Mouse (Mus musculus) layer of hippocampus, postnatal 14 days (tissue): ENCODE results near the gene Nucks1. TPM values are rescaled to one million over a fixed set of nuclear protein-coding genes. Genes with fewer than 3 reads are reported as not detected.
A peak's percentile ranks its signal among the peaks of the same experiment; 100 is the strongest.
"Not testable (repeated sequence)": the region's sequence is repeated elsewhere in the genome, so short reads cannot be mapped to it uniquely, and the experiment has no call there.

Source experiments
- DNase-seq, 2 experiments: peaks; one replicate each; pipeline ENCODE4 v3.0.0; 2021 to 2022; ENCODE audit warnings: low spot score in 2 of 2, mixed read lengths in 1 of 2
- long read RNA-seq, 2 experiments: library from polyadenylated mRNA; stranded (forward); transcript quantifications; one replicate each; pipeline ENCODE4 v2.0.0; 2021
- total RNA-seq, 2 experiments: library from RNA; stranded (reverse); gene quantifications; 2 replicates each; pipeline ENCODE4 v1.2.3; 2021

The Nucks1 gene
- total RNA-seq: 100 to 1,000 TPM; 154 to 165 TPM
- long read RNA-seq, experiment 1, full-length matches to known transcripts: 21 of 25 reads
- long read RNA-seq, experiment 1, partial matches to known transcripts: 0 of 25 reads
- long read RNA-seq, experiment 1, other reads (novel, unspliced or antisense): 4 of 25 reads
- long read RNA-seq, experiment 2, full-length matches to known transcripts: 20 of 26 reads
- long read RNA-seq, experiment 2, partial matches to known transcripts: 0 of 26 reads
- long read RNA-seq, experiment 2, other reads (novel, unspliced or antisense): 6 of 26 reads

DNA sequence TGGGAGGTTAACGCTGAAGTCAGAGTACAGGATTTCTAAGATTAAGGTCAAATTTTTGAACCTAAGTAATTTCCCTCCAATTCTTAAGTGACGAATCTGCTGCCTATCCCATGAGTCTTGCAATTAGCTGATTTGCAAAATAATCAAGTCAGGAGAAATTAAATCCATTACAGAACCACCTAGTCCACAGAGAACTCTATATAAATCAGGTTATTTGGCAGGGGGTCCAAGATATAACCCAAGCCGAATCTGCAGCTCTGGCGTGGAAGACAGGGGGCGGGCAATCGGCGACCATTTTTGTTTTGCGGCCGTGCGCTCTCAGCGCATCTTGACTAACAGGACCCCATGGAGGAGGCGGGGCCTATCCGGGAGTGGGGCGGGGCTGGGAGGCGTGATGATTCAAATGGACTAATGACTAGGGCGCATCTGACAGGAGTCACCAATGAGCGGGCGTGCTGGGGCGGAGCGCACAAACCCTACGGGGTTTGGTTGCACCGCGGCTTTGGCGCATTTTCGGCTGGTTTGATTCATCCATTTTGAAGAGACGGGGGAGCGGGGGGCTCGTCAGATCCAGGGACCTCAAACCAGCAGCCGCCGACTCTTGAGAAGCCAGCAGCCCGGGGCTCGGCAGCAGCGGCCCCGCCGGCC, at the start of gene Nucks1:
Nucks1 (plus strand) TSS at position 534 of the 648 bp plus-strand sequence.
- DNase-seq: peak; percentile 98 to 99

DNA sequence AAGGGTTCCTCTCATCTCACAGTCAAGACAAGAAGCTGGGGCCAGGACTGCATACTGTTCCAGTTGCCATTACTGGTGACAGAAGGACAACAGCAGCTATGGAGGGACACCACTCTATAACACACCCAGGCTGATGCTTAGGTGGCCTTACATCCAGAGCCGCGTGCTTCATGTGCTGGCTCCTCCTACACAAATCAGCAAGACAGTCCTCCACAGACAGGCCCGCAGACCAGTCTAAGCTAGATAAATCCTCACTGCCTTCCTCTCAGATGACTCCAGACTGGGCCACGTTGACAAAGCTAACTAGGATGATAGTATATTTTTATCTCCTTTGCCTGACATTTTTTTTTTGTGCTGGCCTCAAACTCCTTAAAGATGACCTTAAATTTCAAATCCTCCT, 48.5 kb upstream of the Nucks1 start:
- no peak for DNase-seq

DNA sequence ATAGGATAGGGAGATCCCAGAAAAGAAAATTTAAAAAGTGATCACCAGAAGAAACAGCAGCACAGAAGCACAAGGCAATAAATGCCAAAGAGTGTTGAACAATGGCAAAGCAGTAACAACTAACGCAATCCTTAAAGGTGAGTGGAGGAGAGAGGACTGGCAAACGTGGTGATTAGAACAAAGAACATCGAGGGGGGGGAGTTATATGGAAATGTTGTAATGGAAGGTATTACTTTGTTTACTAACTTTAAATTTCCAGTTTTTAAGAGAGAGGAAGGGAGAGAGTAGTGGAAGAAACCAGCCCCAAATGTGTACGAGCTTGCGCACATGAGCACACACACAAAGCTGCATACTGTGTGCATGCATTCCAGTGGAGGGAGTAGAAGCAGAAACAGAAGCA, 44.7 kb upstream of the Nucks1 start:
- no peak for DNase-seq

DNA sequence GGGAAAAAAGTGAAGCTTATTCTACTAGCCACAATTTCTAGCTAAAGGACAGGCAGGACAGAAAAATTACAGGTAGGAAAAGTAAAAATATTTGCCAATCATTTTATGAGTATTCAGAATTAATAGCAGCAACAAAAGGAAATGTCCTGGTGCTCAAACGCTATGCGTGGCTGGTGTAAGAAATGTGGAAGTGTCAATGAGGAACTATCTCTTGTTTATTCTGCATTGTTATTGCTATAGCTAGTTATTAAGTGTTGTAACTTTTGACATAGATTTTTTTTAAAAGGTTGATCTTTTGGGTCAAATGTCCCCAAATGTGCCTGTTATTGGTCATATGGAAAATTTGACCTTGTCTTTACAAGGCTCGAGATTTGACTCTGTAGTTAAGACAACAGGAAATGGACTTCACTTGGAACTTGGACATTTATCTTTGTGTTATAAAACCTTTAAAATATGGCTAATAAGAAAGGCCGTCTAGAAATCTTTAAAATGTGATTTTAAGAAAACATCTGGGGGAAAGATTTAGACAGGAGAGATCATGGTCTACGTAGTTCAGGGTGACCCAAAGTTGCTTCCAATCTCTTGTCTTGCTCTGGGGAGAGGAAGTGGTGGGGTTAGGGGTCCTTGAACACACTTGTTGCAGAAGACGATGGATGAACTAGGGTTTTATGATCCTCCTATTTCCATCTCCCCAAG, 43.9 kb upstream of the Nucks1 start:
- DNase-seq: no peak

DNA sequence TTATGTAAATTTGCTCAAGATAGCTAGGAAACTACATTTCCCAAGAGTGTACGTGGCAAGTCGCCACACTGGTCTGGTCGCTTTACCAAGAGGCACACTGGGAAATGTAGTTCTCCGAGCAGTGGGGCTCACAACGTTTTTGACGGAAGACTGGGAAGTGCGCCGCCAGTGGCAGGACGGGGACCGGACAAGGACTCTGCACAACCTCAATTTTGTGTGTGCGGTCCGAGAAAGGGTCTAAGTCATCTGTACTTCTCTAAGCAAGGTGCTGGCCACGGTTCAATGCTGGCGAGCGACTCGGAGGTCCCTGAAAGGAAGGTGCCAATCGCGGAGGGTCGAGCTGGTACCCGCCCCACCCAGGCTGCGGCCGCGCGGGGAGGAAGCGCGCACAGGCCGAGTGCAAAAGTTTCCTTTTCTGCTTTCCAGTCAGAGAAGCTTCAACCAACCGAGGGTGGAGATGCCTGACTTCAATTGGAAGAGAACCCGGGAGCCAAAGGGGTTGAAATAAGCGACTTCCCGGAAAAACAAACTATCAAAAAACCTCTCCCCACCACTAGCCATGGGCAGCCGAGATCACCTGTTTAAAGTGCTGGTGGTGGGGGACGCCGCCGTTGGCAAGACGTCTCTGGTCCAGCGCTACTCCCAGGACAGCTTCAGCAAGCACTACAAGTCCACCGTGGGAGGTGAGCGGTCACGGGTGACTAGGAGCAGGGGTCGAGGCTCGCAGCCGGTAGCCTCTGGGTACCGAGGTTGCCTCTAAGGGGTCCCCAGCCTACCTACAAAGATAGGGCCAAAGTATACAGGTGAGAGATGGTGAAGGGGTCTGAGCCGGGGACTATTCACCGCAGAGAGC, 43.0 kb upstream of the Nucks1 start, which contains the start of gene Rab29:
Rab29 (plus strand) TSS at position 132 of the 853 bp plus-strand sequence.
- peak; percentile 88 to 94 for DNase-seq

DNA sequence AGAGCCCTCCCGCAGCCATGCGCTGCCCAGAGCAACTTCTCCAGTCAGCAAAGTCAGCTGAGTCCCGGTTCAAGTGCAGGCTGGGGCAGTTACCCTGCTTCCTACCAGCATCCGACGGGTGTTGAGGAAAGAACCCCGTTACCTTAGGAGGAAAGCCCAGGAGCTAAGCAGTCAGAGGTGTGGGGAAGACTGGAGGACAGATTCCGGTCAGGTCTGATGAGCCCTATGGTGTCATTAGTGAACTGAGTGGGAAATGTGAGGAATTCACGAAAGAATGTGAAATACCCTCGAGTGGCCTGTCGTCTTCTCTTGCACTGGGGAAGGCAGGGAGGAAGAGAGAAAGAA, 42.4 kb upstream of the Nucks1 start:
- no peak for DNase-seq

DNA sequence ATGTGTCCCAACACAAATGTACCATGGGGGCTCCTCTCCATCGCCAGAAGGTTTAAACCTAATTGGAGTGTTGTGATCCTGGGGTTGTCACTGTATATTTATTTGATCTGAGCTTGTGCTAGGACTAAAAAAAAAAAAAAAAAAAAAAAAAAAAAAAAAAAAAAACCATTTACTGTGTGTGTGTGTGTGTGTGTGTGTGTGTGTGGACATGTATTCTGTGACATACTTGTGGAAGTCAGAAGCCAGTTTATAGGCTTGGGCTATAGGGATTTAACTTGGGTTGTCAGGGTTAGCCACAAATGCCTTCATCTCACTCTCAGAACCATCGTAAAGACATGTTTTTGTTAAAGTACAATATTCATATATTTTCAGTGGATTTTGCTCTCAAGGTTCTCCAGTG, 40.8 kb upstream of the Nucks1 start:
- no peak for DNase-seq

DNA sequence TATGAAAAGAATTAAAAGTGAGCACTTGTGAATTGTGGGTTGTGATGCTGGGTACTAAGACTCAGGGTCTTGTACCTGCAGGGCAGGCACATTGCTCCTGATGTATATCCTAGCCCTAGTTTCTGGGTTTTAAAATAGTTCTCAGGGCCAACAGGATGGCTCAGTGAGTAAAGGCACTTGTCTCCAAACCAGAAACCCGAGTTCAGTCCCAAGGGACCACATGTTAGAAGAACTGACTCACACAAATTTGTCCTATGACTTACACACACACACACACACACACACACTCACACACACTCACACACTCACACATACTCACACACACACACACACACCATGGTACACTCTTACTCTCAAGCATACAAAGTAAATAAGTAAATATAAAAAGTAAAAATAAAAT, 37.5 kb upstream of the Nucks1 start:
- no peak for DNase-seq

DNA sequence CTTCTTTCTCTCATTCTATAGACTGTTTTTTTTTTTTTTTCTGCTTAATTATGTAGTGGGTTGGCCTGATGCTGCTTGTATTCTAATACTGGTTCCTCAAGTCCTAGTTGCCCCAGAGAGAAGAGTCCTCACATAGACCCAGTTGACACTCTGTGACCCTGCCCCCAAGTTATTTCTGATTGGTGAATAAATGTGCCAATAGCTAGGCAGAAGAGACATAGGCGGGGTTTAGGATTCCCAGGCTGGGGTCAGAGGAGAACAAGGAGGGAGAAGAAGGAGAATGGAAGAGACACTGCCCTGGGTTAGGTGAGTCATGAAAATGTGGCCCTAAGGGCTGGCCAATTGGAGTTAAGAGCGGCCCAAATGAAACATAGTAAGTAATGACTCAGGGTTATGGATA, 30.5 kb upstream of the Nucks1 start:
- DNase-seq: no peak

DNA sequence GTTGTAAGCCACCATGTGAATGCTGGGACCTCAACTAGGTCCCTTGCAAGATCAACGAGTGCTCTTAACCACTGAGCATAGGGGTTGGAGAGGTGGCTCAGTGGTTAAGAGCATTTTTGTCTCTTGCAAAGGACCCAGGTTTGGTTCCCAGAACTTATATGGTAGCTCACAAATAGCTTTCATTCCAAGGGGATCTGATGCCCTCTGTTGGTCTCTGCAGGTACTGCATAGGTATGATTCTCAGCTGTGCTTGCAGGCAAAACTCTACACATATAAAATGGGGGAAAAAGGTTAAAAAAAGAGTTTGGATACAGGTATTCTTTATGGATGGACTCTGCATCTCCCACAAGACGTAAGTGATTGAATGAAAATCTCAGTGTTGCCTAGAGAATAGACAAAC, 27.5 kb upstream of the Nucks1 start:
- no peak for DNase-seq

DNA sequence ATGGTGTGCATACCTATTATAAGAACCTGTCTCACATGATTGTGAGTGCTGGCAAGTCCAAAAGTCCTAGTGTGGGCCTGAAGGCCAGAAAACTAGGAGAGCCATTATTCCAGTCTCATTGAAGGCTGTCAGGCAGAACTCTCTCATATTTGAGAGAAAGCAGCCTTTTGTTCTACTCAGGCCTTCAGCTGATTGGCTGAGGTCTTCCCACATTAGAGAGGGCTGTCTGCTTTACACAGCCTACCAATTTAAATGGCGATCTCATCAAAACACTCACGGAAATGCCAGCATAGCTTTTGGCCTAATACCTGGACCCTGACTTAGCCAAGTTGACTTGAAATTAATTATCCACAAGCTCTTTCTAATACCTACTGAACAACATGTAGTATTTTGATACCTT, 24.2 kb upstream of the Nucks1 start:
- DNase-seq: no peak

DNA sequence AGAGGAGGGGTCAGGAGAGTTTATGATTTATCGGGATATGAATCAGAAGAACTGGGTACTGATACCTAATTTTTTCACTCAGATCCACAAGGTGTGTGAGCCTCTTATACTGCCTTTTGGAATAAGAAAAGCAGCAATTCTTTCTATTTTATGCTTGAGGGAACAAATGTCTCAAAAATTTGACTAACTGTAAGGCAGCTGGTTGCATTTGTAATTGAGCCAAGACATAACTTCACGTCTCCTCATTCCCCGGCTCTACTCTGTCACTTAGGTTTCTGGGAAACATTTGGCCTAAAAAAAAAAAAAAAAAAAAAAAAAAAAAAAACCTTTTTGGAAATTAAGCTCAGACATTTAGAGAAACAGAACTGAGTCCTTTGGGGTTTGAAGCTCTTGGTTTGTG, 23.7 kb upstream of the Nucks1 start:
- peak in 1 of 2 experiments; percentile 46 for DNase-seq

DNA sequence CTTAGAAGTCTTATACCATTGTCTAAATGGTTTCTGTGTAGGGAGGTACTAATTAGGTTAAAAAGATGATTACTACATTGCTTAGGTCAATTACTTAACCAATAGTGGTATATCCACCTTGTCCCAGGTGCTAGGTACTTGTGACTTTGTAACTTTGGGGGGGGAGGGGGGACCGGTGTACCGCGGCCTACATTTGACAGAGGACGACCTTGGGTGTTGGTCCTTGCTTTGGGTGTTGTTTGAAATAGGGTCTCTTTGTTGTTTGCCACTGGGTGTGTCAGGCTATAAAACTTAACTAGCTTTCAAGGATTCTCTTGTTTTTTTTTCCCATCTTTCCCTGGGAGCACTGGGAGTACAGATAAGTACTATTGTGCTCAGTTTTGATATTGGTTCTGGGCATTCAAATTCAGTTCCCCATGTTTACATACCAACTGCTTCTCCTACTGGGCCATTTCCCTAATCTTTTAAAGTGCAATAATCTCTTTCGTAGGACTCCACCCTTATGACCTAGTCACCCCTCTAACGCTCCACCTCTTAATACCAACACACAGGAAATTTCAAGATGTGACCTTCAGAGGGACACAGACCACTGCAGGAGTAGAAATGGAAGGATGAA, 20.2 kb upstream of the Nucks1 start:
- no peak for DNase-seq

DNA sequence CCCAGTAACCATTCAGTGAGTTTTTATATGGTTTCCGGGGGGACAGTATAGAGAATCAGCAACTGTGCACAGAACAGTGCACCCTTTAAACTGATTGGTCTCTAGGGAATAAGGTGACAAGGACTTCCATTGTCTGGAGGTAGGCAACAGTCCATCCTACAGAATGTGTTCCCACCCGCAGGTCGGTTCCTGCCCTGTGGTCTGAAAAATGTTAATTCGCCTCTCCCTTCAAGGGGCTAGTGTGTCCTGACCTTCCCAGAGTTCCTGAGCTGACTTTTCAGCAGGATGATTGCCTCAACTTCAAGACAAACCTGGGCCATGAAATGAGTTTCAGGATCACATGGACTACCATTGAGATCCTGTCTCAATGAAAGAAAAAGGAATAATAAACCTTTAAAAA, 18.9 kb upstream of the Nucks1 start:
- no peak for DNase-seq

DNA sequence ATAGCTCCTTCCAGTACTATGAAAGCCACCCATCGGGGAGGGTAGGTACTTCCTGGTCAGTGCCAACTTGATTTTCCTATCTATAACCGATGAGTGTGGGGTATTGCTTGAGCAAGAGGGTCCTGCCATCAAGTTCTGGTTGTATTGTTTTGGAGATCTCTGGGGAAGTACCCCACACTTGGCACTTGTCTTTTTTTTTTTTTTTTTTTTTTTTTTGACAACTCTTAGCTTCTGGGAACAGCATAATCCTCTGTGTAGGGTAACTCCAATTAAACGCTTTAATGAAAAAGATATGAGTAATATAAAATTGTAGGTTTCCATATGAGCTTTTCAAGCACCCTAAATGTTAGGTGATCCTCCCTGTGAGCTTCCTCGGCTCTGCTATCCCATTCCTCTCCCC, 7.7 kb upstream of the Nucks1 start:
- DNase-seq: no peak

DNA sequence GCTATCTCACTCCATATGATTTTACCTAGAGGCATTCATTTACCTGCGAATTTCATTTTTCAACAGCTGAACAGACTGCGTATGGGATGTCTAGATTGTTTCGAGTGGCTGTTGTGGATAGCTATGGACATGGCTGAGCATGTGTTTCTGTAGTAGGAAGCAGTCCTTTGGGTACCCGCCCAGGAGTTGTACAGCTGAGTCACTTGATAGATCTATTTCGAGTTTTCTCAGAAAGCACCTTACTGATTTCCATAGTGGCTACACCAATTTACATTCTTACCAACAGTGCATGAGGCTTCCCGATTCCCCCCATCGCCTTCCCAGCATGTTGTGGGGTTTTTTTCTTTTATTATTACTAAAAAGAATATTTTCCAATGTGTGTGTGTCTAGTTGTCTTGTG, 7.1 kb upstream of the Nucks1 start:
- DNase-seq: no peak

DNA sequence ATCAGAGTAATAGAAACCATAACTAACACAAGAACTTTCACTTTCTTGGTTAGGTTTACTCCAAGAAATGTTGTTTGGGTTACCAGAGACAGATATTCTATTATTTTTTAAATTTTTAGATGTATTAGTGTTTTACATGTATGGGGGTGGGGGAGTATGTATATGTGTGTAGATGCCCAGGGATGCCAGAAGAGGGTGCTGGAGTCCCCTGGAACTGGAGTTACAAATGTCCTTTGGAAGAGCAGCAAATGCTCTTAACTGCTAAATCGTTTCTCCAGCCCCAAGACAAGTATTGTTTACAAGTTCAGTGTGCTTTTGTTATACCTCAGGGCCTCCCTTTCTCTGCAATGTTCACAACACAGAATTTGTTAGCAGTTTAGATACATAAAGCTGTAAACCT, 4.8 kb upstream of the Nucks1 start:
- no peak for DNase-seq

DNA sequence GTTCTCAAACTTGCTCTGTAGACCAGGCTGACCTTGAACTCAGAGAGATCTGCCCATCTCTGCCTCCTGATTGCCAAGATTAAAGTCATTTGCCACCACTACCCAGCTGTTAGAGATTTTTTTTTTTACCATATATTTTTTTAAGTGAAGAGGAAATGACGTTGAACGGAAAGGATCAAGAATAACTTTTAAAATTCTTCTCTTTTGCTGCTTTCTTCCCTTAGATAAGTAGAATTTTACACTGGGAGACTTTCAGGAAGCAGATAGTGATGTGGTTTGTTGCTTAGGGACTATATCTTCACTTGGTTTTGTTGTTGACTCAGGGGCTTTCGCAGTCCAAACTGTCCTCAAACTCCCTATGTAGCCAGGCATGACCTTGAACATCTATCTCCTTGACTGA, 1.9 kb upstream of the Nucks1 start:
- DNase-seq: no peak

DNA sequence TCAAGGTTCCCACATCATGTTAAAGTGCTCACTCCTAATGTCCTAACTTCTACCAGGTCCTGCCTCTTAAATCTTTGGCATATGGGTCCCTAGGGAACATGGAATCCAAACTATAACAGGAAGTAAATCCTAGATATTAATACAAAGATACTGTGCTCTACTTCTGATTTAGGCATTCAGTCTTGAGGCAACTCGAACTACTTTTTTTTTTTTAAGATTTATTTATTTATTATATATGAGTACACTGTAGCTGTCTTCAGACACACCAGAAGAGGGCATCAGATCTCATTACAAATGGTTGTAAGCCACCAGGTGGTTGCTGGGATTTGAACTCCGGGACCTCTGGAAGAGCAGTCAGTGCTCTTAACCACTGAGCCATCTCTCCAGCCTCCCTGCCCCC, 1.1 kb upstream of the Nucks1 start:
- DNase-seq: not testable (repeated sequence)

DNA sequence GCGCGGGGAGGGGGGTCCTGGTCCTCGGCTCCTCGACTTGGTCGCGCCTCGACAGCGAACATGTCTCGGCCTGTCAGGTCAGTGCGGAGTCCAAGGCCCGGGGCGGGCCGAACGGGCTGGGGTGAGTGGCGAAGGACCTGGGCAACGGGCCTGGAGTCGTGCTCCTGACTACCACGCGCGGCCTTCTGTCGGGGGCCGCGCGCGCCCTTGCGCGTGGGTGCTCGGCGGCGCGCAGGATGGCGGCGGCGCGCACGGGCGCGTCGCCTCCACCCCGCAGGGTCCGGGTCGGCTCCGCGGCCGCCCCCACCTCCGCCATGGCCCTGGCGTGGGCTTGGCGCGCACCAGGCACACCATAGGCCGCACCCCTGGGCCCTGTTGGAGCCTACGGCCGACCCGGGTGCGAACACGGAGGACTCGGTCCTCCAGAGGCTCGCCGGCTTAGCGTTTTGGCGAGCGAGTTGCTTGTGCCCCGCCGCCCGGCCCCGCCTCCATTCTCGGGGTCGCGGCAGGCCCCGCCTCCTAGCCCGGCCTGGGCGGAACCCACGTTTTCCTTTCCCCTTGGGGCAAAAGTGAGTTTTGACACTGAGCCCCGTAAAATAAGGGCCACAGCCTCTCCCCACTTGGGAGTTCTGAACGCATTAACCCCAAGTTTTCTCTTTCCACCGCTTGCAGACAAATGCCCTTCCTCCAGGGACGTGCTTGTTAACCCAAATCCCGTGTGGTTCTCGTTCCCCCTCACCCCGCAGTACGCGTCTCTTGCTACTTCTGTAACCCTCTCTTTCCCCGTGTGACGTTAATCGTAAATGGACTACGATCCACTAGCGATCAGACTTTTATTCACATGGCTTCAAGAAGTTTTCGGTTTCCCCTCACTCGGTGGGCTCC, 582 bp downstream of the Nucks1 start:
- DNase-seq: peak; percentile 68 to 82
